Mouse (Mus musculus) G1E (cell line): ENCODE measurements around the gene Ago3. TPM values are rescaled to one million over a fixed set of nuclear protein-coding genes. Genes with fewer than 3 reads are reported as not detected.

Source experiments
- ATAC-seq: 2 replicates; pipeline ENCODE4 v1.8.0; 2016; ENCODE audit warnings: mild to moderate bottlenecking; ENCODE audit not compliant: insufficient number of reproducible peaks, poor library complexity, low FRiP score, severe bottlenecking; ENCODE audit errors: extremely low read depth
- DNase-seq: peaks from one replicate; pipeline ENCODE4 v3.0.0; 2012; ENCODE audit warnings: low spot score
- H3K27me3 ChIP-seq: 2 replicates; pipeline ENCODE4 v1.6.1; 2012; ENCODE audit warnings: mild to moderate bottlenecking, low read length, inconsistent platforms; ENCODE audit not compliant: insufficient read depth
- H3K36me3 ChIP-seq: replicated peaks from 2 replicates; pipeline ENCODE3; 2012; ENCODE audit warnings: mild to moderate bottlenecking, inconsistent platforms
- H3K4me1 ChIP-seq: 2 replicates; pipeline ENCODE4 v1.6.1; 2012; ENCODE audit warnings: low read depth, low read length, inconsistent platforms, mixed read lengths; ENCODE audit not compliant: insufficient read depth
- H3K4me3 ChIP-seq: 2 replicates; pipeline ENCODE4 v1.5.1; 2012; ENCODE audit warnings: low read depth, mild to moderate bottlenecking, inconsistent platforms, low read length, moderate library complexity, mixed read lengths
- H3K9me3 ChIP-seq: replicated peaks from 2 replicates; pipeline ENCODE4 v1.6.1; 2012; ENCODE audit warnings: inconsistent platforms
- CTCF ChIP-seq: IDR thresholded peaks from 2 replicates; pipeline ENCODE4 v1.5.1; 2012; ENCODE audit warnings: low read depth, low read length, inconsistent platforms, mixed read lengths
- GATA1 ChIP-seq: IDR thresholded peaks from 2 replicates; pipeline ENCODE4 v1.6.1; 2012; ENCODE audit warnings: borderline replicate concordance, low read length, inconsistent platforms, mixed read lengths
- GATA2 ChIP-seq: IDR thresholded peaks from 2 replicates; pipeline ENCODE4 v1.6.1; 2012; ENCODE audit warnings: low read depth, low read length, inconsistent platforms, borderline replicate concordance
- POLR2AphosphoS5 ChIP-seq: IDR thresholded peaks from 2 replicates; pipeline ENCODE4 v1.6.1; 2012; ENCODE audit warnings: low read depth, low read length, inconsistent platforms; ENCODE audit not compliant: insufficient replicate concordance
- TAL1 ChIP-seq: conservative IDR thresholded peaks from 2 replicates; pipeline ENCODE4 v1.6.1; 2012; ENCODE audit warnings: low read depth, low read length, inconsistent platforms, mixed read lengths
- polyA plus RNA-seq: library from polyadenylated mRNA; stranded (reverse); fragments of >175 nt; gene quantifications from 2 replicates; pipeline ENCODE4 v1.2.3, GENCODE M21; 2012
- total RNA-seq, 2 experiments: library from RNA; stranded (forward) in 1 of 2; stranded (reverse) in 1 of 2; fragments of 200-1000 nt in 1 of 2; fragments of >200 nt in 1 of 2; fragmentation: Nextera tagmentation in 1 of 2; gene quantifications; 2 replicates each; pipeline ENCODE4 v1.2.3; 2014 to 2017

The Ago3 gene
- total and polyA plus RNA-seq, 3 experiments: 6.3 to 18.0 (median 6.6) TPM

- Histone ChIP-seq H3K27me3 (peaks cover 28% of the 10 kb centered on the region), H3K9me3 (0 out of 2 replicates have a peak, but pooled peaks cover 3% of the 10 kb centered on the region), H3K4me1 (peaks cover 18% of the 10 kb centered on the region), H3K4me3 (no peak overlapping the region), H3K36me3 (peaks cover 2% of the 10 kb centered on the region)
- no peak for TF ChIP-seq GATA1
- no peak for TF ChIP-seq CTCF
- TF ChIP-seq TAL1: no peak
- TF ChIP-seq POLR2AphosphoS5: no peak
- no peak for TF ChIP-seq GATA2
- ATAC-seq: no peak
- DNase-seq: no peak
These were observed 104.5 kb downstream of the Ago3 start for GRCm38 (mm10) chr4:126324861-126325260.

GRCm38 (mm10) chr4:126322646-126323045 lies 106.7 kb downstream of the Ago3 start:
- no peak for DNase-seq
- H3K9me3 ChIP-seq: 0 out of 2 replicates have a peak, but pooled peaks cover 3% of the 10 kb centered on the region
- H3K36me3 ChIP-seq: peaks cover 24% of the 10 kb centered on the region
- ATAC-seq: no peak
- no peak for TF ChIP-seq GATA1
- TF ChIP-seq POLR2AphosphoS5: no peak
- no peak for TF ChIP-seq CTCF
- TF ChIP-seq TAL1: no peak
- TF ChIP-seq GATA2: no peak
- no peak overlapping the region for H3K4me3 ChIP-seq
- peaks cover 28% of the 10 kb centered on the region for H3K27me3 ChIP-seq
- H3K4me1 ChIP-seq: peaks cover 28% of the 10 kb centered on the region

DNA sequence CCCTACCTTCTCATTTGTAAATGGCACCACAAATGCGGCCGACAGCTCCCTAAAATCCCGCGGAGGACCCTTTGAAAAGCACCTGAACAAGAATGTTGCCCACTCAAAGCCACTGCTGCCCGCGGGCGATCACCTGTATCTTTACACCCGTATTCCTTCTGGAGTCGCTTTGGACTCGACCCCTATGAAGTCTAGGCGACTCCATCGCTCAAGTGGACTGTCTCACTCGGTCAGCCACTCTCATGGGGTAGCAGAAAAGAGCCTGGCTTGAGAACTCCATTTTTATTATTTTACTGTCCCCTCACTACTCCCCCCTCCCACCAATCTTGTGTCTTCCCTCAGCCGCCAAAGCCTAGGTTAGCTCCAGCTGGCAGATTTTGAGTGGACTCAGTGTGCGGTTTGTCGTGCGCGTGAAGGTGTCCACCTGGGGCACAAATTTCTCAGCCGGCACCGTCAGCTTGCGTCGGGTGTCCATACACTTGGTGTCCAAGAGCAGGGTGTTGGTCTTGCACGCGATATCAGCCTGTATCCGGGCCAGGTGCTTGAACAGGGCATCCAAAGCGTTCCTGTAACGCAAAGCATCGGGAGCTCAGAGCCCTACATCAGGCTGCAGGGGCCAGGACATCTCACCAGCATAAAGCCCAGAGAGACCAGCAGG lies 107.4 kb downstream of the Ago3 start:
- Histone ChIP-seq H3K36me3 (peaks cover 31% of the 10 kb centered on the region), H3K4me1 (peaks cover 32% of the 10 kb centered on the region), H3K9me3 (0 out of 2 replicates have a peak, but pooled peaks cover 3% of the 10 kb centered on the region), H3K4me3 (peak overlapping the region; percentile 90), H3K27me3 (peaks cover 28% of the 10 kb centered on the region; the same call in 1 of the 2 replicates)
- ATAC-seq (no peak), DNase-seq (no peak)
- no peak for TF ChIP-seq CTCF
- TF ChIP-seq GATA2: no peak

- H3K4me1 ChIP-seq: peaks cover 35% of the 10 kb centered on the region
- ATAC-seq (peak; percentile 81), DNase-seq (peak; percentile 88)
- 0 out of 2 replicates have a peak, but pooled peaks cover 3% of the 10 kb centered on the region for H3K9me3 ChIP-seq
- H3K4me3 ChIP-seq: peak within 1 kb of the TSS; percentile 90
- peaks cover 38% of the 10 kb centered on the region for H3K36me3 ChIP-seq
- TF ChIP-seq GATA2 (no peak), CTCF (peak; percentile 89)
- H3K27me3 ChIP-seq: peaks cover 28% of the 10 kb centered on the region; the same call in 1 of the 2 replicates
These were observed 108.1 kb downstream of the Ago3 start, which contains the start of gene Adprhl2 for GRCm38 (mm10) chr4:126321111-126321853. Gene Adprhl2, minus strand, starts transcription at chr4:126321703.

DNA sequence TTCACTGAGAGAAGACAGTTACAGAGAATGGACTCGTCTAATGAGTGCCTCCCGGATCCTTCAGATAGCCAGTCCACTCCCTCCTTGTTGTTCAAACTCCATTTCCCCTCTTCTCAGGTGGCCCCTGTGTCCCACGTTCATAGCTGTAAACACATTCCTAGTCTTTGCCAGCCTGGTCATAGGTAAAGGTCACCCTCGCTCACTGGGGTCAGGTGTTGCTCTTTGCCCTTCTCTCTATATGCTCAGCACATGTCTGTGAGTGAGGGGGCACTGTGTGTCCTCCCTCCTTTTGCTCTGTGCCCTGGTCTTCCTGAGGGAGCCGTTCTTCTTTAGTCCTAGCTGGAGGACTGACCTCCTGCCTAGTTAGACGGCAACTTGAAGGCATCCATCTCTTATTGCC lies 109.5 kb downstream of the Ago3 start:
- Histone ChIP-seq H3K36me3 (peaks cover 52% of the 10 kb centered on the region), H3K27me3 (peaks cover 21% of the 10 kb centered on the region; the same call in 1 of the 2 replicates), H3K9me3 (0 out of 2 replicates have a peak, but pooled peaks cover 3% of the 10 kb centered on the region), H3K4me1 (peaks cover 35% of the 10 kb centered on the region), H3K4me3 (no peak overlapping the region; the same call in 1 of the 2 replicates)
- TF ChIP-seq GATA1: no peak
- DNase-seq (no peak), ATAC-seq (no peak)

DNA sequence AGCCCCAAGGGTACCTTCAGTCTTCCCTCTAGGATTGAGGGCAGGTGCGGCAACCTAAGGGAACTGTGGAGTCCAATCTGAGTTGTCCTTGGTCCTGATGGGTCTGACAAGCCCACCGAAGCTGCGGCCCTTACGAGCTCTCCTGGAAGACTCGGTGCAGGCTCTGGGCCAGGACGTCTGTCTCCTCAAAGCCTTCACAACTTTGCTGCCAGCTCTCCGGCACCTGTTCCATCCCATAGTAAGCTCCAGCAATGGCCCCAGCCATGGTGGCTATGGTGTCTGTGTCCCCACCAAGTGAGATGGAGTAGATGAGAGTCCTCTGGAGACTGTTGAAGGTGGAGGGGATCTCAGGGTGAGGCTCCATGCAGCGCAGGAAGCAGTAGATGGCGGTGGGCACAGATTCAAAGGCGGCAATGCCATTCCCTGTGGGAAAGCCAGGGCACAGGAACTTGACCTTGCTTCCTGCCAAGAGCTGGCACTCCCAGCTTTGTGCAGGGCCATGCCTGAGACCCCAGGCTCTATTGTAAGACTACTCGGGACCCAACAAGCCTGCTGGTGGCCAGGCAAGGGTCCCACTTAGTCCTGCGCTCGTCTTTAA lies 112.8 kb downstream of the Ago3 start:
- TF ChIP-seq POLR2AphosphoS5 (no peak), TAL1 (no peak), GATA1 (no peak), GATA2 (no peak), CTCF (no peak)
- Histone ChIP-seq H3K4me3 (no peak overlapping the region), H3K27me3 (no peaks in the 10 kb centered on the region), H3K9me3 (no peaks in the 10 kb centered on the region), H3K36me3 (peaks cover 66% of the 10 kb centered on the region), H3K4me1 (peaks cover 29% of the 10 kb centered on the region)
- ATAC-seq: no peak
- DNase-seq: no peak
